Mouse (Mus musculus) thymus, postnatal 10 days (tissue): Measurements from ENCODE around the gene Mmp28.

Source experiments
- DNase-seq, 2 experiments: peaks; one replicate each; pipeline ENCODE4 v3.0.0; 2021; ENCODE audit warnings: low spot score in 2 of 2

Gene Mmp28

GRCm38 (mm10) chr11:83406391-83406790 is 56.5 kb downstream of the Mmp28 start:
- DNase-seq: no peak

GRCm38 (mm10) chr11:83403787-83404186 is 59.1 kb downstream of the Mmp28 start:
- no peak for DNase-seq

GRCm38 (mm10) chr11:83398724-83399123 is 64.1 kb downstream of the Mmp28 start:
- no peak for DNase-seq

- DNase-seq: no peak
Measured at GRCm38 (mm10) chr11:83397626-83398025, 65.2 kb downstream of the Mmp28 start.

GRCm38 (mm10) chr11:83394802-83395439 is 68.0 kb downstream of the Mmp28 start:
- no peak for DNase-seq

- DNase-seq: no peak
Measured at GRCm38 (mm10) chr11:83393062-83393461, 69.8 kb downstream of the Mmp28 start.
